Mouse (Mus musculus) layer of hippocampus, postnatal 14 days (tissue): ENCODE results near the gene Pgpep1. TPM values are rescaled to one million over a fixed set of nuclear protein-coding genes. Genes with fewer than 3 reads are reported as not detected.
A peak's percentile ranks its signal among the peaks of the same experiment; 100 is the strongest.

Experiments used
- DNase-seq, 2 experiments: peaks; one replicate each; pipeline ENCODE4 v3.0.0; 2021 to 2022; ENCODE audit warnings: low spot score in 2 of 2, mixed read lengths in 1 of 2
- total RNA-seq, 2 experiments: library from RNA; stranded (reverse); gene quantifications; 2 replicates each; pipeline ENCODE4 v1.2.3; 2021

Gene Pgpep1
- total RNA-seq, 2 experiments from 2014 or later = 25.9 to 30.8 TPM

DNA sequence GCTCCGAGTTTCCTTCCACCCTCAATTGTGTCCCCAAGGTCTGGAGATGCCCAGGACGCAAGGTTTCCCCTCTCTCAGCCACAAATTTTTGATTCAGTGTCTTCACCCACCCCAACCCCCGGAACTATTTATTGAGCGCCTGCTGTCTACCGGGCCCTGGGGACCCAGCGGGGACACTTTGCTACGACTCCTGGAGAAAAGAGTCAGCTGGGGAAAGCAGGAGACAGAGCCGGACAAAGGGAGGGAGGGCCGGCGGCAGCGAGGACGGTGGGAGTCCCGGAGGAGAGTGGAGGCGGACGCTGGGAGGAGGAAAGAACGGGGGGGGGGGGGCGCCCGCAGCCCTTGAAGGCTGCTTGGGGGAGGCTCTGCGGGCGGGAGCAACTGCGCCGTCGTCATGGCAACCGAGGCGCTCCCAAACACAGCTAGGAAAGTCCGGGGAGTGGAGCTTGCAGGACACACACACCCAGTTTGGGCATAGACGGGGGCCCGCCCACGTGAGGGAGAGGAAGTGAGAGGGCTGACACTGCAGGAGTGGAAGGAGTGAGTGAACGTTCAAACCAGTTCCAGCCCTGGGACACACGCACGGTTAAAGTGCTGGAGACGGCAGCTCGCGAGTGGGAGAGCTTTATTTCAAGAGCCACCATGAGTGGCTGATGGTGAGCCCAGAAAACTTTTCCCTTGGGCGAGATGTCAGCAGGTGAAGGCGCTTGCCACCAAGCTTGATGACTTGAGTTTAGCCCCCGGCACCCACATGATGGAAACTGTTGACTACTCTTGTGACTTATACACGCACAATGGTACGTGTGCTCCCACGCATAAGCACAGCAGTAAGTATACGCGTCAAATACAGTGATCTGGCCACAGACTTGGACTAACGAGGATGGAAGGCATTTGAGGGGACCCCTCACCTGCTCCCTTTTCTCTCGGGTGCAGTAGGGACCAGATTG lies 50.1 kb downstream of the Pgpep1 start:
- peak; percentile 66 to 84 for DNase-seq

DNA sequence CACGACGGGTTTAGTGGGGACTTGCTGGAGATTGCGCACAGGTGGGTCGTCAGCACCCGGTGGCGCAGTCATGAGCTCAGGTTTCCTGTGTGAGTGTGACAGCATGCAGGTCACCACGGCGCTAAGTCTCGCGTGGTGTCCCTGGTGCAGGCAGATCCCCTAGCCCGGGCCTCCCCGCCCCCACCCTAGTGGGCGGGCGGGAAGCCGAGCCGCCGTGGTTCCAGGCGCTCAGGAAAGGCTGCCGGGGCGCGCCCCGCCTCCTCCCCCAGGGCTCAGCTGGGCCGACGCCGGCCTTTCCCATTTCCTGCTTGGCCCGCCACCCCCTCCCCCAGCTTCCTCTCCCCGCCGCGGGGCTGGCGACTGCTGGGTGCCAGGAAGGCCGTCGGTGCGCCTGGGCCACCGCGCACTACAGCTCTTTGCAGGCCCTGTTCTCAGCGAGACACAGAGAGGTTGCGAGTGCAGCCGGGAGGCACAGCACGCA lies 50.8 kb downstream of the Pgpep1 start:
- DNase-seq = peak in 1 of 2 experiments; percentile 69

DNA sequence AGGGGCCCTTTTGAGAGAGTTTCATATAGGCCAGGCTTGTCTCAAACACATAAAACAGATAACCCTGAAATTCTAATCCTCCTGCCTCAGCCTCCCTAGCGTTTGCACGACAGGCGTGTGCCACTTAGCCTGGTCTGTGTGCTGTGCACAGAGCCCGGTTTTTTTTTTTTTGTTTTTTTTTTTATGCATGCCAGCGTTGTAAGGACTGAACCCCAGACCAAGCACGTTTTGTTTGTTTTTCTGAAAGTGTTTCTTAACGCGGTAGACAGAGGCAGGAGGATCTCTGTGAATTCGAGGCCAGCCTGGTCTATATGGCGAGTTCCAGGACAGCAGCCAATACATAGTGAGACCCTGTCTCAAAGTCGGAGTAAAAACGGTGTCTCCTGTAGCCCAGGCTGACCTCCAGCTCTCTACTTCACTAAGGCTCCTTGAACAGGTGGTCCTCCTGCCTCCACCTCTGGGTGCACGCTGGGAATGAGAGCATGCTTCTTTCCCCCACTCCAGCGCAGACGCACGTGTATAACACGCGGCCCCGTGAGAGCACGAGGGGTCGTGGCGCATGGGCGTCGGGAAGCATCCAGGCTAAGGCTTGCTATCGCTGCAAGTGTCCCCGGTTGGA lies 51.3 kb downstream of the Pgpep1 start, which contains the start of gene Ssbp4:
Ssbp4 (minus strand) TSS at position 124 of the 619 bp plus-strand sequence.
- no peak for DNase-seq

DNA sequence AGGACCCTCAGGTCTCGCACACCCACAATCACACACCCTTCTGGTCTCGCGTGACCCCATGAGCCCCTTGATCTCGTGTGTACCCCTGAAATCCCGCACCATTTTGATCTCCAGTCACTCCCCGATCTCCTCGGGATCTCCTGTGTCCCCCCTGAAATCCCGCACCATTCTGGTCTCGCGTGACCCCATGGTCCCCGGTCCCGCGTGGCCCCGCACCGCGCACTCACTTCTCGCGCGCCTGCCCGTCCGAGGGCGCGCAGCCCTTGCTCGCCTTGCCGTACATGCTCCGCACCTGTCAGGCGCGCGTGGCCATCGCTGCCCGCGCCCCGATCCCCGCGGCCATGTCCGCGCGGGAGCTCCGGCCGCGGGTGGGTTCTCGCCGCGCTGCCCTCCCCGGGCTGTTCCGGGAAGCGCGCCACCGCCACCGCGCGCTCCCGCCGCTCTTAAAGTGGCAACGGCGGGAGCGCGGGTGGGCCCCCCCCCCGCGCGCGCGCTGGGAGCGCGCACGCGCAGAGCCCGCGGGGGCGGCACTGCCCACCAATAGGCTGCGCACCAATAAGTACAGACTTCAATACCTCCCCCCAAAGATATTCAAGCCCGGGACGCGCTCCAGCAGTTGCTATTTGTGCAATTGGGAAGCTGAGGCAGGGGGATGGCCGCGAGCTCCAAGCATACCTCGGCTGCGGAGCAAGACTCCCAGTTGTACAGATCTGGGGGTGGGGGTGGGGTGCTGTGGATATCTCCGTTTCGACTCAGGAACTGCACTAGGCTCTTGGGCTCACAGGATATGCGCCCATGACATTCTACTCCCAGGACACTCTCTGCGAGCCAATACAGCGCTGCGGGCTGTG lies 52.1 kb downstream of the Pgpep1 start:
- DNase-seq = peak in 1 of 2 experiments; percentile 67

DNA sequence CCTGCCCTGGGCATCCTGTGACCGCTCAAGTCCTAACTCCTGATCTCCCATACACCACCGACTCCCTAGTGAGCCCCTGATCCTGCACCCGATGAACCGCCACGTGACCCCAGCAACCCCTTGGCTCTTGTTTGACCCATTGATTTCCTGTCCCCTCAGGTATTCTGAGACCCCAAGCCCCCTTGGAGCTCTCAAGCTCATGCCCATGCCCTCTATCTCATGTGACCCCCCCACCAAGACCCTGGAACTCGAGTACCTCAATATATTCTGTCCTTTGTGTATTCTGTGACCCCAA lies 52.6 kb downstream of the Pgpep1 start:
- DNase-seq = no peak

DNA sequence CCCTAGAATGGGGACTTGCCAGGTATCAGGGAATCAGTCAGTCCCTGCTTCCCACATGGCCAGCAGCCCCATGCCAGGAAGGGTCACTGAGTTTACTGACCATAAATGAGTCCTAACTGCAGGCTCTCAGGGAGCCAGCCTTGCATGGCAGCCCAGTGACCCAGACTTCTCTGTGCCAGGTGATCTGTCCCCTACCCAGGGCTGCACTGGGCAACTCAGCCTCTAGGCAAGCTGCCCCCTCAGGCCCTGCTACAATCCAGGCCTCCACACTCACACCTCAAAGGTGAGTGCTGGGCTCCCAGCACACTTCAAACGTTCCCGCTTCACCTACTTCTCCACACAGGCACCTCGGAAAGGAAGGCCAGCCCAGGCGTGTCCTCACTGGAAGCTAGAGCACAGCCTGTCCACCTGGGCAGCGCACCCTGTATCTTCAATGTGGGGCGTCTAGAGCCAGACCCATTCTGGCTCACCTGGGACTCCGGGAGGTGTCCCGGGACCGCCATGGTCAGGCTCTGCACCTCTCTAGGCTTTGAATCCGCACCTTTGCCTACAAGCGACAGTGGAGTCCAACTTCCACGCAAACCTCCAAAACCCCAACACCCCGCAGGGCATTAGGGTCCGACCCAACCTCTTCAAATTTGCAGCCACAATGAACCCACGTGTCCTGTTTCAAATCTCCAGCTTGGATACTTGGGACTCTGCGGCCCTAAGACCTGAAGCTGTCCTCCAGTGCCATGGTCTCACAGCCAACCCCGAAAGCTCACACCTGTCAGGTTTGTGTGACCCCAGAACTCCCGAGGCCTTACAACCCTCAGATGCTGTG lies 53.2 kb downstream of the Pgpep1 start:
- no peak for DNase-seq

DNA sequence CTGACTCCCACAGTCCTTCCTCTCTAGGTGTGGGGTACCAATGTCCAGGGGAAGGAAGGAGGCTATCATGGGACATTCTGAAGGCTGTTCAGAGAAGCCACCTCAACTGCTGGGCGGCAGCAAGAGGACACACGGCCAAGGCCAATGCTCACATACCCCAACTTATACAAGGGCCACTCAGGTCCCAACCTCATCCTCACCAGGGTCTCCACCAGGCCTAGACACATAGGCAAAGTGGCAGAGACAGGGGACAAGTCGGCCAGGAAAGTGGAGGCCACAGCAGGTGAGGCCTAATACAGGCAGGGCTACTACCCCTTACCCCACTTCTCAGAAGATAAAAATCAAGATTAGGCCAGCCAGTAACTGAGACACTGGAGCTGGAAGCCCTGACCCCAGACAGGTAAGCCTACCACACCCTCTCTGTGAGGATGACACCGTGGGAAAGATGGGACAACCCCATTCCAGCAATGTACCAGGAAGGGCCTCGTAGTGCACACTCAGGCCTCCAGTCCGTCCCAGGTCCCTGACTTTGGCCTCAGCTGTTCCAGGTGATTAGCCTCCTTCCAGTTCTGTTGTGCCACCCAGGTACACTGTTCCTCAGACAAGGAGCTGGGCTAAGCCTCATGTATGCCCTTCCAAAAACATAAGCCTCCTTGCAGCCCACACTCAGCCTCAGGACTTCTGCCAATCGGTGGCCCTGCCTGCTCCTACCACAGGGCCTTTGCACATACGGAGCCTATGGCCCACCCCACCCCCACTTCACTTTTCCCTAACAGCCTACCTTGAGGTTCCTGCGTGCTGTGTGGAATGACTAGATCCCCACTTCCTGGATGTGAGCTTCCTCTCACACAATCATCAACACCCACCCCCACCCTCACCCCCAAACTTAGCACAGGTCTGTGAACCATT lies 54.1 kb downstream of the Pgpep1 start:
- DNase-seq = no peak

DNA sequence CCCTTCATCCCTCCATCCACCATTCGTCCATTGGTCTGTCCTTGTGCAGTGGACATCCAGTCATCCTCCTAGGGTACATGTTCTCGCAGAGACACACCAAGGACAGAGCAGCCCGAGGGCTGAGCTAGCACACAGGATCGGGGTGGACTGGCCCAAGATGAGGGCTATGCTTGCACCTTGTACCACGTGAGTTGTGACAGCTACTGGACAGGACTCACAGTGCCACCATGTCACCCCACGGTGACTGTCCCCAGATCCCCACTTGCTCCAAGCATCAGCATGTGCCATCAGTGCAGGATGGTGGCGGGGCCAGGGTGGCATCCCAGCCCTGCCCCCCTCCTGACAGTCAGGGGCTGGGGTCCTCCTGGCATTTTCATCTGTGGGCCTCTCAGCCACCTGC lies 55.6 kb downstream of the Pgpep1 start:
- DNase-seq = no peak

DNA sequence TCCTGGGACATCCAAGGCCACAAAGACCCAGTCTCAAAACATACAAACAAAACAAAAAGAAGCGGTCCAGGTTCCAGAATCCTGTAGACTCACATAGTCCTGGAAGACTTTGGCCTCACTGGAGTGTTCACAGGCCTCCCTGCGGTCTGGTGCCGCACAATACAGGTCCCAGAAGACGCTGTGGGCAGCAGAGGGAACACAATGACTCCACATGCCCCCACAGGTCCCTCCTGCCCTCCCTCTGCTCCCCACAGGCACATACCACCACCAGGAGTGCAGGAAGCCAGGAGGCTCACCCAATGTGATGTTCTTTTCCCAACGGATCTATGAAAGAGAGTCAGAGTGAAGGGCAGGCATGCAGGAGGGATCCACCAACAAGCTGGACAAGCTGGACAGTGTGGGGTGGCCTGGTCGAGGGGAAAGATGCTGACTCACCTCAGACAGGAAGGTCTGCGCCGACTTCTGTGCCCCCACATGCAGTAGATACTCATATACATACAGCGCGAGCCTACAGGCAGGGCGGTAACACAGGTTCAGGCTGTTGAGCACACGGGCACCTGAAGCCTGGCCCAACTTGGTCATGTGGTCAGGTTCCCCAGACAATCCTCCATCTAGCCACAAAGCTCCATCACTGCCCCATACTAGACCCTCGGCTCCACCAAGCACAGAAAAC lies 57.9 kb downstream of the Pgpep1 start:
- no peak for DNase-seq

DNA sequence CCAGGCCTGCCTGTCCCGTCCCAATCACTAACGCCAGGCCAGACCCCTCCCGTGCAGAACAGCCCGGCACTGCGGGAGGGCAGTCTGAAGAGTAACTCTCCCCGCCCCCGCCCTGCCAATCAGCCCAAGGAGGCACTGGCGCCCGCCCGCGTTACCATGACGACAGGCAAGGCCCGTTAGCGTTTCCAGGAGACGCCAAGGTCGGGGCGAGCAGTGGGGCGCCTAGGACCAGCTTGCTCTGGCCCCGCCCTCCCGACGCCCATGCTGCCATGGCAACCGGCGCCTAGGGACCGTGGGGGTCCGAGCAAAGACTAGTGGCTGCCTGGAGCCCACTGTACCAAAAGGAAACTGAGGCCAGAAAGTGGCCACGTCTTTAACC lies 58.9 kb downstream of the Pgpep1 start:
- DNase-seq = peak; percentile 78 to 85

DNA sequence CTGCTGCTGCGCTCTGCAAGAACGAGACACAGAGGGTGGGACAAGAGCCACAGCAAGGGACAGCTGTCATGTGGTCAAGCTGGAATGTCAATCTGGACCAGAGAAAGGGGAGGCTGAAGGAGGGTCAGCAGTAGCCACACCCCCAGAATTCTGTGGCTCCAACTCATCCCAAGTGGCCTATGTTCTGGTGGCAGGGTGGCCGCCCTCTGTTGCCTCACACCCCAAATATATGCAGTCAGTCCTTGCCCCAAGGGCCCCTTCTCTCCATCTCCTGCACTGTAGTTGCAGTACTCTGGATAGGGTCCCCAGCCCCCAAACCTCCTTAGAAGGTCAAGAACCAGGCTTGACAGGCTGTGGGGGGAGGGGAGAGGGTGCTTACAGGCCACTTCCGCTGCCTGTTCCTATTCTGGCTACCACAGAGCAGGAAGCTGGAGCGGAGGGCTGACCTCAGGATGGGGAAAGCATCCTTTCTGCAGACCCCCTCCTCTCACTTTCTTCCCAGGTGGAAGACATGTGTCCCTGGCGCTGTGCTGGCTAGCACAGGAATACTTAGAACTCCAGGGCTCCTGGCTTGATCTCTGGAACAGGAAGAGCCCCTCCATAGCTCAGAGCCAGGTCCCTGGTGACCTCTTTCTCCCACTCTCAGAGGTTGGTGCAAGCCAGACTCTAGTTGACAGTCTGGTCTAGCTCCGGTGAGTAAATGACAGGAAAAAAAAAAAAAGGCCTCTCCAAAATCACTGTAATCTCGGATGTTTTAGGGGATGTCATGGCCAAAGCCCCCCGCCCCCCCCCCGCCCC lies 59.5 kb downstream of the Pgpep1 start:
- DNase-seq = no peak

DNA sequence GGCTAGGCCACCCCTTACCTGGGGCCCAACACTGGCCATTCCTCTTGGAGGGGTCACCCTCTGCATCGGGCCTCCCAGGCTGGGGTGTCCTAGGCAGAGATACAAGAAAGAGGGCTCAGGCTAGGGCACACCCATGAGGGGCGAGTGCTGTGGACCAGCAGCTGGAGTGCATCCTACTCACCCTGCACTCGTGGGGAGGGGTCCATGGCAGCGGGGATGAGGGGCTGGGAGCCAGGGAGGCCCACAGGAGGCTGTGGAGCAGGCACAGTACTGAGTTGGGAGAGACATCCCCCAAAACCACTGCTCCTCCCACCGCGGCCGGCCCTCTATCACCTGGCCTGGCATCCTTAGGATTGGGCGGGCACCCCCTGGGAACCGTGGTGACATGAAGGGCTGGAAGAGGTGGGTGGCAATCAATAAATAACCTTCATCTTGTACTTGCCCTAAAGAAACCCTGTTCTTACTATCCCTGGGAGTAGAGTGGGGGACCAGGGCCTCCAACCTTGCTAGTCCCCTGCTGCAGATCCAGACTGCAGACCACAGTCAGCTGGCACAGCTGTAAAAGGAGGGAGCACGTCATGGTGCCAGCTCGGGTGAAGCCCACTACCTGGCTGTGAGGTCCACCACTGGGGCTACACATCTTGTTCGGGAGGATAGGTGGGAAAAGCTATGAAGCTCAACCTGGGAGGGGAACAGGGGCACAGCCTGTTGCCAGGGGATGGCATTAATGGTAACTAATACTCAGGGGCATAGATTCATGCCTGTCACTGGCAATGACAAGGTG lies 60.5 kb downstream of the Pgpep1 start:
- DNase-seq = no peak

DNA sequence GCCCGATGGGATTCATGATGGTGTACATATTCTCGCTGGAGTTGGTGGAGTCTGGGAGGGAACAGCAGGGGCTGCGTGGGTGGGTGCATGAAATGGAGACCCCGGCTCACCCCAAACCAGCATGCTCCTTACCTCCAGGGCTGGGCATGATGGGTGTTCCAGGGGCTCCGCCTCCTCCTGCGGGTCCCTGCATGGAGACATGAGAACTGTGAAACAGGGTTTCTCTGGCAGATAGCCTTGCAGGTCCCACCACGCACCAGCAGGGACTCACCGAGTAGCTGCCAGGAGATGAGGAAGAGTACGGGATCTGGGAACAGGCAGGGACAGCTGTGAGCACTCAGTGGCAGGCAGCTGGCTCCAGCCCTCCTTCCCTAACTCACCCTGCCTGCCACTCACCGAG lies 61.5 kb downstream of the Pgpep1 start:
- peak in 1 of 2 experiments; percentile 78 for DNase-seq

DNA sequence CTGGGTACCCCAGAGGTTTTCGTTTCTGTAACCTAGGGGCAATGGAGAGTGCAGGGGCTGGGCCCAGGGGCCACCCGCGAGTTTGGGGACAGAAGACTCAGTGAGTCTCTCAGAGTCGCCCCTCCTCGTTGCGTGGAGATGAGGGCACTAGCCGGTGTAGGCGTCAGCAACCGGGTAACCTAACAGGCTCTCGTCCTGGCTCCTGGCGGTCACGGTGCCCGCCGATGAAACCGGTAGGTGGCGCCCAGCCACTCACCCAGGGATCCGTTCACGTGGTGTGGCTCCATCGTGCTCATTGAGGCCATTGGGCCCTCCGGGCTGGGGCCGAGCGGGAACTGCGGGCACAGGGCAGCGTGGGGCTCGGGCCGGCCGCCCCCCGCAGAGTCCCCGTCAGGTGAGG lies 61.9 kb downstream of the Pgpep1 start:
- peak; percentile 83 to 86 for DNase-seq

DNA sequence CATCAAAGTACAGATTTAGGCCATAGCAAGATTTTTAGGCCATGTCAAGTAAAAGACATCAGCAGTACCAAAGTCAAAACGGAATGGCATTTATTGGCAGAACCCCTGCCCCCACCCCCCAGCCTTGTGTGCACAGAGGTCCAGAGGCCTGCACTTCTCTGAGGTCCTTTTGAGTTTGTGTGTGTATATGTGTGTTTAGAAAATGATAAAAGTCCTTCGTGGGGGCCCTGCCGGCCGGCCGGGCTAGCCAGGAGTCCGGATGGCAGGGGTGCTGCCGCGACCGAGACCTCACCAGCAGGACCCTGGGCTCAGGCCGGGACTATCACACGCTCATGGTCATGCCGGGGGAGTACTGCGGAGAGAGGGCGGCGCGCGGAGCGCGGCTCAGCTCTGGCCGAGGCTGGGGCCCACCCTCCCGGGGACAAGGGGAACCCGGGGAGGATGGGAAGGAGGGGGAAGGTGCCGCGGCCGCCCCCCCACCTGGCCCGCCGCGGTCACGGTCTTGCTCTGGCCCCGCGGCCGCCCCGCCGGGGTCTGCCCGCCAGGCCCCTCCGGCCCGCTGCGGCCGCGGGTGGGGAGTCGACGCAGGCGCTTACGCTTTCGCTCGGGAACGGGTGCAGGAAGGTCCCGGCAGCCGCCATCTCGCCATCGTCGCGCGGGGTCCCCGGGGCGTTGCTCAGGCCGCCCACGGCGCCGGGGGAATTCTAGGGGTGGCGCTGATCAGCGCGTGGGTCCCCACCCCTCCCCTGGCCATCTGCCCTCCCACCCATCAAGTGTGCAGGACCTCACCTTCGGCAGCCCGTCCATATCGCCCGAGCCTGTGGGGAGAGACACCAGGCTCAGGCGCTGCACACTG lies 62.5 kb downstream of the Pgpep1 start:
- DNase-seq = no peak

DNA sequence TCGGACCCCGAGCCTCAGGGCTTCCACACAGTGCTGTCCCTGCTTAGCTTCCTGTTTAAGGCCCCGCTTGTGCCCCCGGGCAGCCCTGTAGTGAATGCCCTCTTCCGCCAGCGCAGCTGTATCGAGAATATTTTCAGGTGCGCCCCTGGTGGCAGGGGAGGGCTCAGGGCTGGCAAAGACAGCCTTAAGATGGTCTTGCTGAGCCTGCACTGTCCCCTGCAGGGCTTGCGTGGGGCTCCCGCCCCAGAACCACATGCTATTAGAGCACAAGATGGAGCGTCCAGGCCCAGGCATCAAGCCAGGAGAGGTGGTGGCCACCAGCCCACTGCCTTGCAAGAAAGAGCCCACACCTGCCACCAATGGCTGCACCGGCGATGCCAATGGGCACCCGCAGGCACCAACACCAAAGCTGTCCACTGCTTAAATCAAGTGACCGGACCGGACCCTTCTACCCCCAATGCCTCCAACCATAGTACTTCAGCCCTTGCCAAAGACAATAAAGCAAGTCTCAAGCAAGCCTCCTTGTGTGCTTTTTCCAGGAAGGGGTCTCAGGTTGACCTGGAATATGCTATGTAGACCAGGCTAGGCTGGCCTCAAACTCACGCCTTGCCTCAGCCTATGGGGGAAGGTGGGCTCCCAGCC lies 63.3 kb downstream of the Pgpep1 start:
- DNase-seq = no peak
